Mouse (Mus musculus): Measurements from ENCODE around the gene Gm4707.
A peak's percentile ranks its signal among the peaks of the same experiment; 100 is the strongest.
"Not testable (repeated sequence)": the region's sequence is repeated elsewhere in the genome, so short reads cannot be mapped to it uniquely, and the experiment has no call there.

Gene Gm4707

GRCm38 (mm10) chr17:71459818-71460217 is at the start of gene Gm4707:
Gm4707 (minus strand) TSS chr17:71459918.
- DNase-seq, result no peak

DNA sequence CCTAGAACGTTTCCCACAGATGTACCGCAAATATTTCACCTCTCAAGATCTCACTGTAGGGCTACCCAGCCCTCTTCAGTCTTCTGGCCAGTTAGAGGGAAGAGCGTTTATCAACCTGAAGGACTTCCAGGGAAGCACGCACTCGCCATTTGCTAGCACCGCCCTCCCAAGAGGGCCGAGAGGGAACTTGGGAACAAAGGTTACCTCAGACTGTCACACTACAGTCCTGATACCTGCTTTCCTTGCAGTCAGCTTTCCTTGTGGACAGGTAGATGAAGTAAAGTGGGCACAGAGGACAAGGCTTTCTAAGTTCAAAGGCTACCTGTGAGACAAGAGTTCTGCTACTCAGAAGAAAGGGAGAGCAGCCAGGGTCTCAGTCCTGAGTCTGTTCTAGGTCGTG is 47.1 kb upstream of the Gm4707 start:
- no peak for DNase-seq

DNA sequence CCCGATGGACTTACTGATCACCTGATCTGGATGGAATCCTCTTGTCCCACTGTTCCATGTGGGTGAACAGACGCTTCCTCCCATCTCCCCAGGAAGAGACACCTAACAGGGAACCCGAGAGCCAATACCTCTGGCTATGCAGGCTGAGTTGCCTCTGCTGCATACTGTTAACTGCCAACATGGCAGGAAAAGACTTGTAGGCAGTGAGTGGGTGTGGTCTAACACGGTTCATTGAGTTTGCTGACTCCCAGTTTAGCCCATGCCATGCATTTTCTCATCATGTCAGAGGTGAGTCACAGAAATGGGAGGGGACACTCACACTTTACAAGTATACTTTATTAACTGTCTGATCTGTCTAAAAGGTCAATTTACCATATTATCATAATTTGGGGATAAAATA is 36.1 kb upstream of the Gm4707 start:
- DNase-seq, result no peak

- DNase-seq, result no peak
These were observed 31.6 kb upstream of the Gm4707 start for GRCm38 (mm10) chr17:71491332-71491686.

- DNase-seq, result no peak
These were observed 31.1 kb upstream of the Gm4707 start for GRCm38 (mm10) chr17:71490666-71491331.

DNA sequence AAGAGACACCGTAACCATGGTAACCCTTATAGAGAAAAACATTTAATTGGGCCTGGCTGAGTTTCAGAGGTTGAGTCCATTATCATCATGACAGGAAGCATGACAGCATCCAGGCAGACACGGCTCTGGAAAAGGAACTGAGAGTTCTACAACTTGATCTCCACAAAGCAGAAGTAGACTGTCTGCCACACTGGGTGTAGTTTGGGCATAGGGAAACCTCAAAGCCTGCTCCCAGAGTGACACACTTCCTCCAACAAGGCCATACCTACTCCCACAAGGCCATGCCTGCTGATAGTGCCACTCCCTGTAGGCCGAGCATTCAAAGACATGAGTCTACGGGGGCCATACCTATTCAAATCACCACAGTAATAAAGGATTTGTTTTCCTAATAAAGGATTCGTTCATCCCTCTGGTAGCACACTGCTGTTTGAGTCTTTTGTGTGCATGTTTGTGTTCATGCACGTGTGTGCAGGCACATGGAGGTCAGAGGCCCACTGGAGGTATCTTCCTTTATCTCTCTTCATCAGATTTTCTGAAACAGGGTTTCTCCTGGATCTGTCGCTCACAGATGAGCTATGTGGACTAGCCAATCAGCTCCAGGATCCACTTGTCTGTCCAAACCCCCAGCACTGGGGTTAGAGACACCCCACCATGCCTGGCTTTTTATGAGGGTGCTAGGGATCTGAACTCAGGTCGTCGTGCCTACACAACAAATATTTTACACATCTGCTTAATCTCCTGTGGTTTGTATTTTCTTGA is 30.2 kb upstream of the Gm4707 start:
- DNase-seq, result no peak

- DNase-seq, result peak; percentile 28
These were observed 26.6 kb upstream of the Gm4707 start for GRCm38 (mm10) chr17:71486231-71486851.

DNA sequence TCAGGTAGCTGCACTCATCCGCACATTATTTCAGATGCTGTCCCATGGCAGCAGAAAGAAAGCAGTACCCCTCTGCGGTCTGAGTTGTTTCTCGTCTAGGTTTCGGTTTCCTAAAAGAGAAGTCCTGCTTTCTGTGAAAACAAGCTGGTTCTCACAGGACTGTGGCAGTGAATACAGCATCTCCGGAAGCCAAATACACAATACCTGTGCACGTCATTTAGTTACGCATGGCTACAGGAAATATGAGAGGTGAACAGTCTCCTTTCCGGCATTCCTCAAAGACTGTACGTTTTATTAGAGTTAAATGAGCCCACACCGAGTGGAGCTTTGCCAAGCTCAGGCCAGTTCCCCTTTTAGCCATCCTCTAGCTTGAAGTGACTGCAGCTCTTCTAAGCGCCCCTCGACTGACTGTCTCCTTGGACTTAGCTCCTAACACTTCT is 26.1 kb upstream of the Gm4707 start:
- DNase-seq, result peak; percentile 45

DNA sequence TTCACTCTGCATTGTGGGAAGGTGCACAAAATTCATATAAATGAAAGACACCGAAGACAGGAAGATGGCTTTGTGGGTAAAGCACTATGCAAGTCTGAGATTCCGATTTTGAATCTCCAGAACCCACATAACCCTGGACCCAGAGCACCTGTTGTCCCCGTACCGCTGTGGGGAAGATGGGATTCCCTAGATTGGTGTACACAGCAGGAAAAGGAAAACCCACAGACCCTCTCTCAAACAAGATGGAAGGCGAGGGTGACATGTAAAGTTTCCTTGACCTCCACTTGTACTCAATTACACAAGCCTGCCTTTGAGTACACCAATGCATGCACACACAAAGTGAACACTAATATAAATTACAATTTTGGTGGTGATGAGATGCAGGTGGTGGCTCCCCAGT is 25.0 kb upstream of the Gm4707 start:
- no peak for DNase-seq

DNA sequence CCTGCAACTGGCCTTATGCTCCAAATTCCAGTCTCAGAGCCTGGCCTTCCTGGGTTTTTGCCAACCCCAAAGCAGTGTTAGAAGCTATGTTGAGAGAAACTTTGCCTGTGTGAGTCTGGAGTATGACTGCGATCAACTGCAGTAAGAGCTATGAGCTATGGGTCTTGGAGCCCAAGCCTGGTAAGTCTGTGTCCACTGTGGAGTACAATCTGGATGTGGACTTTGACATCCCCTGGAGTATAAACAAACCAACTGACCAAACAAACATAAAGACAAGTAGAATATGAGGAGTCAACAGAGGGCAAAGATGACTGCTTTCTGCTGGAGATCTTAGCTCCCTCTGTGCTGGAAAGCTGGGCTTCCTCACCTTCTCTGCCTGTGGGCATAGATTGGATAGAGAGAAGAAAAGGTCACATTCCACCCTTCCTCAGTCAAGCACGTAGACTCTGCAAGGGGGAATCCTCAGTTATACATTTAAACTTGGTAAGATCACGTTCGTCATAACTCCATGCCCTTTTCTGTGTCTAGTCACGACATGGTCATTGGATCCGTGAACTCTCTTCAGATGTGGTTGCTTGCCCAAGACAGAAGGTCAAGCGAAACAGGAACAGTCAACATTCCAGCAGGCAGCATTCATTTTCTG is 23.8 kb upstream of the Gm4707 start:
- DNase-seq, result peak; percentile 57

- peak; percentile 39 for DNase-seq
These were observed 19.7 kb upstream of the Gm4707 start for GRCm38 (mm10) chr17:71479381-71479901.

- DNase-seq, result no peak
These were observed 17.8 kb upstream of the Gm4707 start for GRCm38 (mm10) chr17:71477481-71477880.

DNA sequence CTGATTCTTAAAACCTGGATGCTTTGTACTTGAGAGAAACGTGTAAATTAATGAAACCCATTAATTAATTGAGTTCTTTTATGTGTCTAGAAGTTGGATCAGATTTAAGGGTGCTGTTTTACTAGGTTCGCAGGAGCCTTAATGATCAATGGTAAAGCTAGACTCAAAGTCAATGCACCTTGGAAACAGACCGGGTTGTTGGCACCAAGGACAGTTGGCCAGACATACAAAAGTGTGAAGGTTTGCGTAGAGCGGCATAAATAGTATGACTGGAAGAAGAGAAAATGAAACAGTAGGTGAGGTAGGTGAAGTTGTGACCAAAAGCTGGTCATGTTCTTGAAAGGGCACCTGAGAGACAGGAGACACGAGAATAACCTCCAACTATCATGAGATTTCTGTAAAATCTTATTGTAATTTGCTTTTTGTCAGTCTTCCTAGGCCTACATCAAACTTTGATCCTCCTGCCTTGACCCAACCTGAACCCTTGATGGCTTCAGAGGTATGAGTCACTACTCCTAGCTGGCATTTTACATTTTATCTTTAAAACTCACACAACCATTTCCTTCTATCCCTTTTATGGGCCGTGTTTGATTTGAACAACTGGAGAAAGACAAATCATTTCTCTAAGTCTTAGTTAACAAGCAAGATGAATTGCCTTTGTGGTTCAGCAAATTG is 16.8 kb upstream of the Gm4707 start:
- DNase-seq, result no peak

DNA sequence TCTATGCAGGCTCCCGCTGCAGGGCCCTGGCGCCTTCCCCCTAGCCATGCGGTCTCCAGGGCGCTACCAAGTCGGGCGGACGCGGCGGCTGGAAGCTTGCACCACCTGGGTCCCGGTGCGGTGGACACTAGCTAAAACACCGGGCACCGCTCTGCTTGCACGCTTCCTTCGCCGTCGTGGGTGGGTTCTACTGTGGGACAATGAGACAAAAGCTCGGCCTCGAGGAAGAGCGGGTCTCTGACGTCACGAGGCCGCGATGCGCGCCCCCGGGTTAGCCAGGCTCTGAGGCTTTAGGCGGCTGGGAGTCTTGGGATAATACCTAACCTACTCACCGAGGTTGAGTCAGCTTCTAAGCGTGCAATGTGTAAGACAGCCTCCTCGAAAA is 16.0 kb upstream of the Gm4707 start:
- DNase-seq, result no peak

DNA sequence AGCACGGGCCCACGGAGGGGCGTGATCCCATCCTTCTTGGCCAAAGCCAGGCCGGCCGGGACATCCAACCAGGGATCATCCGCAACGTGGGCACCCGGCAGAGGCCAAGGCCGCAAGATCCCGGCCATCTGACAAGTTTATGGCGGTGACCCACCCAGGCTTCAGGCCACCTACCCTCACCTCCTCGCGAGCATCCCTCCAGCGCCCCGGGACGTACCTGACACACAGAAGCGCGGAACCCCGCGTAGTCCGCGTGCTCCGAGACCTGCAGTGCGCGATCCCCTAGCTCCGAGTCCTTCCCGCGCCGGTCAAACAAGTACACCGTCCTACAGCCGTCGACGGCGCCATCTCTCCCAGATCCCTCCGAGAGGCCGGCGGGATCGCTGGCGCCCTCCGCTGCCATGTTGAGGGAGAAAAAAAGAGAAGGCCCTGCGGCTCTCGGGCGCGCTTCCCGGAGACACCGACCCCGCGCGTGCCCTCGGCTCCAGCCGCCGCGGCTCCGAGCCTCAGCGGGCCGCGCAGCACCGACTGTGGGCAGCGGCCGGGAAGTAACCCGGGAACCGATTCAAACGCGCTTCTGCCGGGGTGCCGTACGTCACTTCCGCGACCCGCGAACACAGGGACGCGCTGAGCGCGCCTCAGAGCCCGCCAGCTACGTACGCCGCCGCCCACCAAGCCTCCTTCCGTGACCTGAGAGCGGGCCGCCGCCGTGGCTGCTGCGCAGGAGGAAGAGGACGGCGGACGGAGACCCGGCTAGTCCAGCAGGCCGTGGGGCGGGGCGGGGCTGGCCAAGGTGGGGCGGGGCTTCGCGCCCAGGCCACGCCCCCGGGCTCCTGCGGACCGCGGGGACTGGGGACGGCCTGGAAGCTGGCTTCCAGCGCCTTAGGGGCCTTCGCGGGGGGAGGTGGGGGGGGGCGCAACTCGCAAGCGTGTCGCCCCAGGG is 15.3 kb upstream of the Gm4707 start, which contains the start of gene Smchd1:
Gene Smchd1, minus strand, starts transcription at position 582 of the 943 bp plus-strand sequence.
- DNase-seq, result peak; percentile 95

- DNase-seq, result no peak
These were observed 14.4 kb upstream of the Gm4707 start for GRCm38 (mm10) chr17:71474128-71474527.

DNA sequence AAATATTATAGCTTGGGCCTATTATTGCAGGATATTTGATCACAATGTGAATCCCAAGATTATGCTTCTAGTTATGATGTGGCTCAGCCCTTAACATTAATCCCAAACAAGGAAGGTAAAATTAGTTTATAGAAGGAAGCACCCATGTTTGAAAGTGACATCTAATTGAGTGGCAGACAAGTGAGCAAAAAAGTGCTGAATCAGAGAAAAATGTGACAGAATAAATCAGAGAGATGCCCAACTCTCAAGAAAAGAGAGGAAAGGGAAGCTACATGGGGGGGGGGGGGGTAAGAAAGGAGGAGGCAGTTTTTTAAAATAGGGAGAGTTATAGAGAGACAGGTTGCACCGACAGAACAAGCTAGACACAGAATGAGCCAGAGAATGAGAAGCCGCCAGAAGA is 11.5 kb upstream of the Gm4707 start:
- DNase-seq, result no peak

- DNase-seq, result no peak
These were observed 594 bp upstream of the Gm4707 start for GRCm38 (mm10) chr17:71460312-71460711.

- DNase-seq, result not testable (repeated sequence)
These were observed 2.4 kb downstream of the Gm4707 start for GRCm38 (mm10) chr17:71457361-71457760.

DNA sequence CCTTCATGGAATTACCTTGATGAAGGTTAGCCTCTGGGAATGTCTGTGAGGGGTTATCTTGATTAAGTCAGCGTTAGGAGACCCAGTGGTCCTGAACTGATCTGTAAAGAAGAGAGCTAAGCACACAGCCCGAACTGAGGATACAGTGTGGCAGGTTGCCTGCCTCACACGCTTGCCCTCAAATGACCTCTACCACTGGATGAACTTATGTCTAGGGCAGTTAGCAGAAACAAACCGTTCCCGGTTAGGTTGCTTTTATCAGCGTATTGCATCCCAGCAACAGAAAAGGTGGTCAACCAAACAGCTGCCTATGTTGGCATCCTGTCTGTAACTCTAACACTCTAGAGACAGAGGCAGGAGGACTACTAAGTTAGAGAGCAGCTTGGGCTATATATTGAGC is 14.5 kb downstream of the Gm4707 start:
- no peak for DNase-seq

DNA sequence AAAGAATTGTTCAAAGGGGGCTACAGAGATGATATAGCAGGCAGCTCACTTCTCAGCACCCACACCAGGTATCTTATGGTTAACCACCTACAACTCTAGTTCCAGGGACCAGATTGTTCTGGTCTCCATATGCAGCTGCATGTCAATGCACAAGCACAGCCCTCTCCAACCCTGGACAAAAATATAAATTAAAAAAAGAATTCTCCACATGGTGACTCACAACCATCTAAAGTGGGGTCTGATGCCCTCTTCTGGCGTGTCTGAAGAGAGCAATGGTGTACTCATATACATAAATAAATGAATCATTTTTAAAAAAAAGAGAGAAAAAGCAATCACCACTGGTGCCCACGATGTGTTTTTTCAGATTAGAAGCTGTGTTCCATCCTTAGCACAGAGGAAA is 15.0 kb downstream of the Gm4707 start:
- no peak for DNase-seq

GRCm38 (mm10) chr17:71444126-71444525 is 15.6 kb downstream of the Gm4707 start:
- DNase-seq, result no peak
